Mouse (Mus musculus): ENCODE data around the gene Sh3gl3.

GRCm38 (mm10) chr7:82339214-82339613 is 165.6 kb downstream of the Sh3gl3 start:
- TF ChIP-seq POLR2A (IDR thresholded peaks at IDR 0.05; ENCODE audit: insufficient read depth, low read depth, low read length) = no peak
- peak; percentile 90 for TF ChIP-seq CTCF (IDR thresholded peaks at IDR 0.05)
- TF ChIP-seq EP300 (IDR thresholded peaks at IDR 0.05; ENCODE audit: insufficient read depth, low read depth, low read length) = no peak

Data from heart, adult 2 months (tissue).